Mouse (Mus musculus) megakaryocyte, embryonic 14.5 days (primary cell): Measurements from ENCODE around the gene Enpp5.

ENCODE experiments used
- FLI1 ChIP-seq: IDR thresholded peaks from 2 replicates; pipeline ENCODE4 v1.6.1; 2012; ENCODE audit warnings: low read length, inconsistent platforms, mixed read lengths
- GATA1 ChIP-seq: IDR thresholded peaks from 3 replicates; pipeline ENCODE4 v1.6.1; 2012; ENCODE audit warnings: mixed read lengths, low read length, inconsistent platforms, borderline replicate concordance

GRCm38 (mm10) chr17:44134545-44134944 lies 55.9 kb downstream of the Enpp5 start:
- no peak for TF ChIP-seq GATA1
- TF ChIP-seq FLI1: no peak
